ENCODE assay signal across 25 mouse cellular contexts in the genomic region with DNA sequence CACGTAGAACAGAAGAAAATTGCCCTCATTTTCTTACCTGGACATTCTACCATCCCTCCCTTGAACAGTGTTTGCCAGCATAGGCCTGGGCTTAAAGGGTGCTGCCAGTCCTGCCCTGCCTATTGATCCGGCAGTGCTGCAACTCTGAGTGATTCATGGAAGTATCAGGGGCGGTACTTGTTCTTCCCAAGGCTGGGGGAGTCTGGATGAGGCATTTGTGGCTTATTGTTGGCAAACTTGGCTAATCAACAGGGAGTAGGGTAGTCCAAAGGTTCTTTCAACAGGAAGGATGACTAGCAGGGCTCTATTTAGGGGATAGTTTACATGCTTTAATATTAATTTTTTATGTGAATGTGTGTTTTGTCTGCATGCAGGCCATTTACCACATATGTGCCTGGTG. TPM values are rescaled to one million over a fixed set of nuclear protein-coding genes. Genes with fewer than 3 reads are reported as not detected.
"Had no signal": no experiment of that assay in that cellular context is flagged by ENCODE, and none has a peak within 500 bp of the region (broad histone marks: within the 10 kb centered on the region; RNA-seq: fewer than 3 reads in every experiment).

No protein-coding gene starts in this region.

- H3K36me3 ChIP-seq: heart, embryonic 10.5 days; heart, embryonic 12.5 days; hindbrain, embryonic 10.5 days; hindbrain, embryonic 12.5 days; limb, embryonic 10.5 days; limb, embryonic 12.5 days had no signal

- H3K9ac ChIP-seq: heart, embryonic 12.5 days; hindbrain, embryonic 12.5 days; hindbrain, embryonic 14.5 days; limb, embryonic 12.5 days had no signal

- H3K9me3 ChIP-seq: heart, embryonic 10.5 days; heart, embryonic 12.5 days; hindbrain, embryonic 10.5 days; hindbrain, embryonic 12.5 days; limb, embryonic 10.5 days; limb, embryonic 12.5 days had no signal

- H3K4me1 ChIP-seq: heart, embryonic 10.5 days; heart, embryonic 12.5 days; hindbrain, embryonic 10.5 days; hindbrain, embryonic 12.5 days; limb, embryonic 10.5 days; limb, embryonic 12.5 days had no signal

- H3K4me2 ChIP-seq: heart, embryonic 12.5 days; hindbrain, embryonic 12.5 days; hindbrain, embryonic 14.5 days; limb, embryonic 12.5 days had no signal

- H3K27ac ChIP-seq: gastrocnemius, adult 2 months; heart, embryonic 10.5 days; hindbrain, embryonic 10.5 days; hindbrain, embryonic 12.5 days; hindbrain, embryonic 14.5 days; layer of hippocampus, adult 2 months; left cerebral cortex, adult 2 months; limb, embryonic 10.5 days; limb, embryonic 12.5 days had no signal

- H3K27me3 ChIP-seq: heart, embryonic 12.5 days; hindbrain, embryonic 12.5 days had no signal

- ATAC-seq: forebrain, embryonic 16.5 days; hindbrain, embryonic 16.5 days; inflammation-experienced regulatory T-cells, adult 6 months; intestine, embryonic 16.5 days had no signal

- H3K4me3 ChIP-seq: gastrocnemius, adult 2 months; heart, embryonic 10.5 days; heart, embryonic 12.5 days; hindbrain, embryonic 10.5 days; hindbrain, embryonic 12.5 days; layer of hippocampus, adult 2 months; left cerebral cortex, adult 2 months; limb, embryonic 10.5 days; limb, embryonic 12.5 days had no signal

- DNase-seq: gastrocnemius, adult 2 months; gastrocnemius, postnatal 10 days; gastrocnemius, postnatal 25 days; heart, adult 18-20 months; heart, postnatal 10 days; heart, postnatal 4 days; kidney, adult 18-20 months; kidney, adult 8-10 months; kidney, postnatal 10 days; kidney, postnatal 25 days; kidney, postnatal 4 days had no signal

RNA-seq across cellular contexts. Expression of gene Gjb1, which starts 5.6 kb away (rescaled TPM):
- polyA plus RNA-seq: heart, embryonic 14.5 days; hindbrain, embryonic 10.5 days; inflammation-experienced regulatory T-cells, adult 6 months; limb, embryonic 10.5 days; limb, embryonic 12.5 days had no signal
